Mouse (Mus musculus) kidney, embryonic 15.5 days (tissue): ENCODE data around the gene Syt2. TPM values are rescaled to one million over a fixed set of nuclear protein-coding genes. Genes with fewer than 3 reads are reported as not detected.

Source experiments
- ATAC-seq: fragments of 200-750 bp; cut with Nextera tagmentation; replicated peaks from 2 replicates; pipeline ENCODE4 v1.8.0; 2017; ENCODE audit warnings: moderate TSS enrichment; ENCODE audit not compliant: low FRiP score
- H3K27ac ChIP-seq: fragments of 300-500 bp; sonication (generic); 2 replicates; pipeline ENCODE4 v1.5.1; 2015; ENCODE audit warnings: mild to moderate bottlenecking, inconsistent platforms
- H3K27me3 ChIP-seq: fragments of 300-500 bp; sonication (generic); 2 replicates; pipeline ENCODE4 v1.6.1; 2015; ENCODE audit warnings: inconsistent platforms
- H3K36me3 ChIP-seq: fragments of 300-500 bp; sonication (generic); 2 replicates; pipeline ENCODE4 v1.6.1; 2015; ENCODE audit warnings: inconsistent platforms
- H3K4me1 ChIP-seq: fragments of 300-500 bp; sonication (generic); 2 replicates; pipeline ENCODE4 v1.6.1; 2015; ENCODE audit warnings: inconsistent platforms
- H3K4me2 ChIP-seq: fragments of 300-500 bp; sonication (generic); 2 replicates; pipeline ENCODE4 v1.6.1; 2015; ENCODE audit warnings: moderate library complexity, mild to moderate bottlenecking, inconsistent platforms
- H3K4me3 ChIP-seq: fragments of 300-500 bp; sonication (generic); replicated peaks from 2 replicates; pipeline ENCODE4 v1.5.1; 2015; ENCODE audit warnings: mild to moderate bottlenecking, inconsistent platforms
- H3K9ac ChIP-seq: fragments of 300-500 bp; sonication (generic); 2 replicates; pipeline ENCODE4 v1.6.1; 2015; ENCODE audit warnings: mild to moderate bottlenecking, inconsistent platforms
- H3K9me3 ChIP-seq: fragments of 300-500 bp; sonication (generic); replicated peaks from 2 replicates; pipeline ENCODE4 v1.6.1; 2016; ENCODE audit warnings: inconsistent platforms
- WGBS: fragments of 180-500 bp; shearing (Covaris S2); methylation state at CpG from one replicate; pipeline ENCODE4 v1.1.7; 2015; ENCODE audit warnings: mixed read lengths; 5-methylcytosine and 5-hydroxymethylcytosine counted together
- polyA plus RNA-seq: library from polyadenylated mRNA; unstranded; fragments of >200 nt; fragmentation: Nextera tagmentation; extraction: Ambion mirVana; gene quantifications from 2 replicates; pipeline ENCODE4 v1.2.1, GENCODE M21; 2015

The Syt2 gene
- polyA plus RNA-seq, 1 experiment from 2014 or later, result 1.5 TPM

DNA sequence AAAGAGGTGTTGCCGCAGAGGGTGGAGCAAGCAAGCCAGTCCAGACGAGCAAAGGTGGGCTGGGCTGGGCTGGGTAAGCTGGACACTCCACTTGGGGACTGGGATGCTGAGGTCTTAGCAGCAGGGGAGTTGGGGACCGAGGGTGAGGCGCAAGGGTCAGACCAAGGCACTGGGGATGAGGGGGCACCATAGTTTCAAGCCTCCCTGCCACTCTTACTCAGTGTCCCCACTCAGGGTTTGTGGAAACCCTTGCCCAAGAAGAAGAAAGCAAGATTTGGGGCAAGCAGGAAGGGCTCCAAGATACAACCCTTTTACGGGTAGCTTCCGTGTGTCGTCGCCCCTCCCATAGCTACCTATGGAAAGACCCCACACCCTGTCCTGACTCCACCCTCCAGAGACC is 61.8 kb downstream of the Syt2 start:
- H3K4me1 ChIP-seq, result peaks cover 52% of the 10 kb centered on the region
- no peak; the same call in 1 of the 2 replicates for ATAC-seq
- peaks cover 41% of the 10 kb centered on the region for H3K27me3 ChIP-seq
- no peaks in the 10 kb centered on the region for H3K36me3 ChIP-seq
- H3K4me2 ChIP-seq, result peak overlapping the region; percentile 98
- 11% methylated on average over 8 of the region's 8 CpGs for WGBS
- H3K27ac ChIP-seq, result peak overlapping the region; percentile 61
- peak overlapping the region; percentile 57 for H3K4me3 ChIP-seq
- no peaks in the 10 kb centered on the region for H3K9me3 ChIP-seq
- peak overlapping the region; percentile 69; the same call in 1 of the 2 replicates for H3K9ac ChIP-seq

DNA sequence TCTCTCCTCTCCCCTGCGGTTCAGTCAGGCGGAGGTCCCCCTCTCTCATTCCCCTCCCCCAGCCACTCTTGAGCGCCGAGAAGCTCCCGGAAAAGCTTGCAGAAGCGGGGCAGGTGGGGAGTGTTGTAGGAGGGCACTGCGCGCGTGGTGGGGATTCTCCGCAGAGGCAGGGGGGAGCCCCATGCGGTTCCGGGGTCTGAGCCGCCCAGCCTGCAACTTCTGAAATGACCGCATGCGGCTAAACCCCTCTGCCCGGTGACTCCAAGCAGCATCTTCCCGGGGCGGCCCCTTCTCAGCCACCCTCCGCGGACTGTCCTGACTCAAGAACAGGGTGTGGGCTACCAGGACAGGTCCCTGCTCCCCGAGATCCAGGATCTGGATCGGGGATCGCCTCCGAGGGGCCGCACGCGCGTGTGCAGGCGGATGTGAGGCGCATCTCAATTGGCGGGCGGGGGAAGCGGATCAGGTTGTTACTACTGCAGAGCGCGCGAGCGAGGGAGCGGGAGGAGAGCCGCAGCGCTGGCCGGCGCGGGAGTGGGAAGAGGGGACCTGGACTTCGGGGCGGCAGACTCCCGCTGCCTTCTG is 62.4 kb downstream of the Syt2 start:
- Histone ChIP-seq H3K4me1 (peaks cover 54% of the 10 kb centered on the region), H3K9me3 (no peaks in the 10 kb centered on the region), H3K4me3 (peak overlapping the region; percentile 57), H3K9ac (peak overlapping the region; percentile 69), H3K27me3 (peaks cover 41% of the 10 kb centered on the region), H3K4me2 (peak overlapping the region; percentile 98), H3K27ac (peak overlapping the region; percentile 79), H3K36me3 (no peaks in the 10 kb centered on the region)
- peak; percentile 37 for ATAC-seq
- WGBS, result under 1% methylated on average over 46 of the region's 46 CpGs

- Histone ChIP-seq H3K9ac (peak overlapping the region; percentile 69), H3K9me3 (no peaks in the 10 kb centered on the region), H3K4me2 (peak overlapping the region; percentile 98), H3K4me1 (peaks cover 61% of the 10 kb centered on the region), H3K27me3 (peaks cover 41% of the 10 kb centered on the region), H3K27ac (peak overlapping the region; percentile 79), H3K4me3 (peak overlapping the region; percentile 57), H3K36me3 (no peaks in the 10 kb centered on the region)
- 9% methylated on average over 26 of the region's 26 CpGs for WGBS
- peak; percentile 60 for ATAC-seq
Measured at GRCm38 (mm10) chr1:134709411-134710306, 63.2 kb downstream of the Syt2 start.

DNA sequence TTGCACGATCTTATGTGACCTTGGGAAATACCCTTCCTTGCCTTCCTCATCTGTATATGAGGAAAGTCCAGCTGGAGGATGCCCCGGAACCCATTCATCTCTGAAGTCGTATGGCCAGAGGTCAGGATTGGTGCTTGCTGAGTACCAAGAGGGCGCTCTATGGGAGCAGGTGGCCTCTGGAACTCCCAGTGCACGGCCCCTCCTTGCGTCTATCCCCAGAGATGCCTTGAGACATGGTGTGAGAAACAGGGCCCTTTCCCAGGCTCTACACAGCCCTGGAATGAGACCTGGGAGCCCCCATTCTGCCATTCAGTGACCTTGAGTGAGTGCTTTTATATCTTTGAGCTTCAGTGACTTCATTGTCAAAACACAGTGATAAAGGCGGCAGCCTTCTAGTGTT is 64.6 kb downstream of the Syt2 start:
- H3K4me3 ChIP-seq, result no peak overlapping the region
- H3K4me2 ChIP-seq, result peak overlapping the region; percentile 98; the same call in 1 of the 2 replicates
- peak overlapping the region; percentile 79 for H3K27ac ChIP-seq
- H3K36me3 ChIP-seq, result no peaks in the 10 kb centered on the region
- ATAC-seq, result no peak
- no peaks in the 10 kb centered on the region for H3K9me3 ChIP-seq
- H3K4me1 ChIP-seq, result peaks cover 64% of the 10 kb centered on the region
- peaks cover 41% of the 10 kb centered on the region for H3K27me3 ChIP-seq
- WGBS, result 58% methylated on average over 7 of the region's 7 CpGs
- no peak overlapping the region for H3K9ac ChIP-seq

DNA sequence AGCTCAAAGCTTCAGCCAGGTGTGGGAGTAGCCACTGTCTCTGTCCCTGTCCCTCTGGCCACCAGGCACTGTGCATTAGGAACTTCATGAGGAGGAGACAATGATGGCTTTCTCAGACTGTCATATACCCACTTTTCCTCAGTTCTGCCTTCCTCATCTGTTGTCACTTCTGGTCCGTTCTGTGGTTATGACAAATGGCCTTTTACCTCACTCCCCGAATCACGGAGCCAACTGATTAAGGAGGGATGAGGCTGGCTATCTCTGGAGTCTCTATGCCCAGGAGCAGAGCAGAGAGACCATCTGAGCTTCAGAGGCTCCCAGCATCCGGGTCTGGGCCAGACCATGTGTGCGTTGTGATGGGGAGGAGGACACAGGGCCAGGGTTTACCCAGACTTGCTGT is 65.2 kb downstream of the Syt2 start:
- H3K4me2 ChIP-seq, result no peak overlapping the region
- H3K27me3 ChIP-seq, result peaks cover 41% of the 10 kb centered on the region
- H3K9me3 ChIP-seq, result no peaks in the 10 kb centered on the region
- ATAC-seq, result no peak
- no peak overlapping the region for H3K9ac ChIP-seq
- no peak overlapping the region for H3K27ac ChIP-seq
- 63% methylated on average over 5 of the region's 5 CpGs for WGBS
- H3K36me3 ChIP-seq, result no peaks in the 10 kb centered on the region
- H3K4me1 ChIP-seq, result peaks cover 59% of the 10 kb centered on the region
- H3K4me3 ChIP-seq, result no peak overlapping the region

GRCm38 (mm10) chr1:134712781-134713299 is 66.4 kb downstream of the Syt2 start:
- peaks cover 59% of the 10 kb centered on the region for H3K4me1 ChIP-seq
- H3K27me3 ChIP-seq, result peaks cover 31% of the 10 kb centered on the region
- no peak overlapping the region for H3K27ac ChIP-seq
- H3K4me2 ChIP-seq, result no peak overlapping the region
- H3K36me3 ChIP-seq, result no peaks in the 10 kb centered on the region
- 85% methylated on average over 9 of the region's 9 CpGs for WGBS
- no peak overlapping the region for H3K9ac ChIP-seq
- ATAC-seq, result no peak
- no peak overlapping the region for H3K4me3 ChIP-seq
- no peaks in the 10 kb centered on the region for H3K9me3 ChIP-seq

DNA sequence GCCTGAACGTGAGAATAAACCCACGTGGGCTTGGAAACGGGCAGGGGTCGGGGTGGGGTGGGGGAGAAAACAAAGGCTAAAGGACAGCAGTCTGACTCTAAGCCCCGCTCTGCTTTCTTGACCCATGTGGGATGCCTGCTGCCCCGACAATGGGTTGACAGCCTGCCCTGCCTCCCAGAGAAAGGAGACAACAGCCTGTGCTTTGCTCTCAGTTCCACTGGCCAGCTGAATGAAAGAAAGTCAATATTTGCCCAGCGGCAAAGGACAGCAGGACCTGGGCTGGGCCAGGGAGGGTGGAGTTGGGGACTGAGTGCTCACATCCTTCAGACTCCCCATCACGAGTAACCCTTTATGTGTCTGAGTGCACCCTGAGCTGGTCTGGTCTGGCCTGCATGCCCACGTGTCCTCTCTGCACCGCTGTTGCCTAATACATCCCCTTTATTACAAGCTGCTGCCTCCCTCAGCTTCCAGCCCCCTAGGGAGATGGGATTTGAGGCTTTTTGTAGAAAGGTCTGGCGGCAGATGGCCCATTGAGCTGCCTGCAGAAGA is 67.0 kb downstream of the Syt2 start:
- Histone ChIP-seq H3K4me2 (no peak overlapping the region), H3K9ac (no peak overlapping the region), H3K9me3 (no peaks in the 10 kb centered on the region), H3K36me3 (no peaks in the 10 kb centered on the region), H3K27me3 (peaks cover 28% of the 10 kb centered on the region), H3K27ac (no peak overlapping the region), H3K4me1 (peaks cover 54% of the 10 kb centered on the region), H3K4me3 (no peak overlapping the region)
- 28% methylated on average over 11 of the region's 11 CpGs for WGBS
- no peak for ATAC-seq

GRCm38 (mm10) chr1:134714166-134714565 is 67.7 kb downstream of the Syt2 start:
- no peak overlapping the region for H3K27ac ChIP-seq
- WGBS, result 68% methylated on average over 8 of the region's 8 CpGs
- no peaks in the 10 kb centered on the region for H3K9me3 ChIP-seq
- no peak overlapping the region for H3K4me3 ChIP-seq
- no peaks in the 10 kb centered on the region for H3K36me3 ChIP-seq
- H3K9ac ChIP-seq, result no peak overlapping the region
- ATAC-seq, result no peak
- no peak overlapping the region for H3K4me2 ChIP-seq
- H3K27me3 ChIP-seq, result peaks cover 21% of the 10 kb centered on the region
- peaks cover 54% of the 10 kb centered on the region for H3K4me1 ChIP-seq

DNA sequence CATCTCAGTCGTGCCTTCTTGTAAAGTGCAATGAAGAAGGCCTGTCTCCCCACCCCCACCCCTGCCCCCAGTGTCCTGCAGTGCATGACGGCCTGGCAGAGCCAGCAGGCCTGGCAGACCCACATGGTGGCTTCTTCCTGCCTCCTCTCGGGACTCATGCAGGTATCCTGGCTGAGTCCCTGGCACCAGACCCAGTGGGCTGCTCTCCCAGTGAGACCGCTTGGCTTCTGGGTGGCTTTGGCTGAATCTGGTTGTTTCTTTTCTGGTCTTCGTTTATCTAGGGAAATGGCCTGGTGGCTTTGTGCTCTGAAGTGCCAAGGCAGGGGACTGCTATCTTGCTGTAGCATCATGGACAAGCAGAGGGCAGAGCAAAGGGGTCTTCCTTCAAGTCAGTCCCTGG is 68.6 kb downstream of the Syt2 start:
- Histone ChIP-seq H3K9ac (no peak overlapping the region), H3K4me1 (peaks cover 54% of the 10 kb centered on the region), H3K4me3 (no peak overlapping the region), H3K27me3 (peaks cover 12% of the 10 kb centered on the region), H3K36me3 (no peaks in the 10 kb centered on the region), H3K27ac (no peak overlapping the region), H3K4me2 (no peak overlapping the region), H3K9me3 (no peaks in the 10 kb centered on the region)
- ATAC-seq, result no peak
- WGBS, result 51% methylated on average over 5 of the region's 5 CpGs

- Histone ChIP-seq H3K9ac (no peak overlapping the region), H3K27me3 (no peaks in the 10 kb centered on the region), H3K27ac (0 out of 2 replicates have a peak overlapping the region, but pooled peaks have one; percentile 37), H3K36me3 (no peaks in the 10 kb centered on the region), H3K4me1 (peaks cover 24% of the 10 kb centered on the region), H3K9me3 (no peaks in the 10 kb centered on the region), H3K4me2 (no peak overlapping the region), H3K4me3 (no peak overlapping the region)
- 50% methylated on average over 12 of the region's 12 CpGs for WGBS
- peak; percentile 70 for ATAC-seq
Measured at GRCm38 (mm10) chr1:134719718-134720304, 73.3 kb downstream of the Syt2 start.

DNA sequence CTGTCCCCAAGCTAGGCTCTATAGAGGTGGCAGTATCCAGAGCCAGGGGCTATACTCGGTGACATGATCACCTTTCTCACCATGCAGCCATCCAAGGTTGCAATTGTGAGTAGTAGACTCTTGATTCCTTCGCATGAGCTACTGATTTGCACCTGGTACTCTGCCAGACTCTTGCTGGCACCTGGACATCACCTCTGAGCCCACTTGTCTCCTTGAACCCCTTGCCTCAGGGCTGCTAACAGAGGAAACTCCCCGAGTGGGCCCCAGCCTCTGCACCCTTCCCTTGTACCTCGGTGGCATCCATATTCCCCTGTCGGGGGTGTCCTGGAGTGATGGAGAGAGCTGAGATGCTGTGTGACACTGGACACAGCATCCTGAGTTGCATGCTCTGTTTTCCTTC is 75.0 kb downstream of the Syt2 start:
- Histone ChIP-seq H3K9ac (no peak overlapping the region), H3K27ac (no peak overlapping the region), H3K4me1 (peaks cover 17% of the 10 kb centered on the region), H3K36me3 (no peaks in the 10 kb centered on the region), H3K9me3 (no peaks in the 10 kb centered on the region), H3K27me3 (no peaks in the 10 kb centered on the region), H3K4me3 (no peak overlapping the region), H3K4me2 (no peak overlapping the region)
- 79% methylated on average over 5 of the region's 5 CpGs for WGBS
- ATAC-seq, result no peak

GRCm38 (mm10) chr1:134722891-134723290 is 76.4 kb downstream of the Syt2 start:
- H3K9me3 ChIP-seq, result no peaks in the 10 kb centered on the region
- H3K4me2 ChIP-seq, result no peak overlapping the region
- no peak overlapping the region for H3K4me3 ChIP-seq
- no peak overlapping the region for H3K9ac ChIP-seq
- no peaks in the 10 kb centered on the region for H3K36me3 ChIP-seq
- ATAC-seq, result no peak
- peaks cover 31% of the 10 kb centered on the region for H3K4me1 ChIP-seq
- H3K27ac ChIP-seq, result no peak overlapping the region
- H3K27me3 ChIP-seq, result no peaks in the 10 kb centered on the region
- 89% methylated on average over 7 of the region's 7 CpGs for WGBS
